Mouse (Mus musculus) thymus, adult 2 months (tissue): ENCODE measurements around the gene Smad5. TPM values are rescaled to one million over a fixed set of nuclear protein-coding genes. Genes with fewer than 3 reads are reported as not detected.
A peak's percentile ranks its signal among the peaks of the same experiment; 100 is the strongest.

Source experiments
- DNase-seq: peaks from one replicate; pipeline ENCODE4 v3.0.0; 2021
- H3K27ac ChIP-seq: fragments of 200-500 bp; 2 replicates; pipeline ENCODE4 v1.5.1; 2012; ENCODE audit warnings: low read length, control low read depth; ENCODE audit not compliant: control insufficient read depth, insufficient read depth
- H3K27me3 ChIP-seq: fragments of 200-500 bp; 2 replicates; pipeline ENCODE4 v1.6.1; 2012; ENCODE audit warnings: mild to moderate bottlenecking, low read length, moderate library complexity, mixed read lengths; ENCODE audit not compliant: control insufficient read depth, insufficient read depth
- H3K36me3 ChIP-seq: fragments of 200-500 bp; 2 replicates; pipeline ENCODE4 v1.6.1; 2012; ENCODE audit warnings: mild to moderate bottlenecking, low read length, moderate library complexity; ENCODE audit not compliant: control insufficient read depth, insufficient read depth
- H3K4me1 ChIP-seq: fragments of 200-500 bp; replicated peaks from 2 replicates; pipeline ENCODE4 v1.6.1; 2012; ENCODE audit warnings: low read length; ENCODE audit not compliant: control insufficient read depth, insufficient read depth
- H3K4me3 ChIP-seq: fragments of 200-500 bp; 2 replicates; pipeline ENCODE4 v1.5.1; 2012; ENCODE audit warnings: mild to moderate bottlenecking, low read length, control low read depth, moderate library complexity; ENCODE audit not compliant: control insufficient read depth, insufficient read depth
- CTCF ChIP-seq: fragments of 200-500 bp; IDR thresholded peaks from 2 replicates; pipeline ENCODE4 v1.5.1; 2012; ENCODE audit warnings: mild to moderate bottlenecking, control low read depth, low read length, moderate library complexity, borderline replicate concordance; ENCODE audit not compliant: control insufficient read depth, poor library complexity, insufficient read depth; ENCODE audit errors: extremely low read depth
- POLR2A ChIP-seq: fragments of 200-500 bp; IDR thresholded peaks from 2 replicates; pipeline ENCODE4 v1.6.1; 2012; ENCODE audit warnings: mild to moderate bottlenecking, low read length, control low read depth, moderate library complexity; ENCODE audit not compliant: control insufficient read depth, poor library complexity, insufficient read depth; ENCODE audit errors: extremely low read depth
- WGBS: fragments of 180-500 bp; shearing (Covaris S2); methylation state at CpG from one replicate; pipeline ENCODE4 v1.1.7; 2018; 5-methylcytosine and 5-hydroxymethylcytosine counted together
- polyA plus RNA-seq: library from polyadenylated mRNA; depleted of rRNA; stranded (reverse); fragments of >200 nt; gene quantifications from 2 replicates; pipeline ENCODE4 v1.2.3, GENCODE M21; 2012

Smad5 gene
- polyA plus RNA-seq, 1 experiment, result 45.6 TPM

DNA sequence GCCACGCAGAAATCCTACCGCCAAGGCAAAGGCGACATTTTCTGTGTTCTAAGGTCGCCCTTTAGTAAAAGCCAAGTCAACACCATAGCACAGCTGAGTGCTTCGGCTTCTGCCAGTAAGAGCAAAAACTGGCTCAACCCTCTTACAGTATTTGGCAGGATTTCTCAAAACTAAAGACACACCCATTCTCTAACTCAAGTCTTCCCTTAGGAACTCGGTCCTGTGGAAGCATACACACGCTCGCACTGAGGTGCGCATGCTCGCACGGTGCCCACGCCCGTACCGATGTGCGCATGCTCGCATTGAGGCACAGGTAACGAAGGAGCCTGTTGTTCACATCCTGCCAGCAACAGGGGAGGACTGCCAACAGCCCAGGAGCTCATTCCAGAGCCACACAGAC lies 20.5 kb upstream of the Smad5 start:
- no peaks in the 10 kb centered on the region for H3K36me3 ChIP-seq
- 79% methylated on average over 17 of the region's 17 CpGs for WGBS
- H3K27ac ChIP-seq, result no peak overlapping the region
- peaks cover 20% of the 10 kb centered on the region for H3K4me1 ChIP-seq
- TF ChIP-seq CTCF, result no peak
- TF ChIP-seq POLR2A, result no peak
- DNase-seq, result peak; percentile 42
- H3K4me3 ChIP-seq, result no peak overlapping the region
- no peaks in the 10 kb centered on the region for H3K27me3 ChIP-seq

- WGBS, result 93% methylated on average over 7 of the region's 7 CpGs
- peaks cover 15% of the 10 kb centered on the region for H3K4me1 ChIP-seq
- TF ChIP-seq CTCF (no peak), POLR2A (no peak)
- no peak overlapping the region for H3K4me3 ChIP-seq
- no peak overlapping the region for H3K27ac ChIP-seq
- no peaks in the 10 kb centered on the region for H3K27me3 ChIP-seq
- no peaks in the 10 kb centered on the region for H3K36me3 ChIP-seq
- DNase-seq, result no peak
Measured at GRCm38 (mm10) chr13:56683306-56683705, 19.5 kb upstream of the Smad5 start.

GRCm38 (mm10) chr13:56692011-56692410 lies 10.8 kb upstream of the Smad5 start:
- peak; percentile 39 for DNase-seq
- TF ChIP-seq POLR2A (no peak), CTCF (no peak)
- Histone ChIP-seq H3K4me3 (no peak overlapping the region), H3K27ac (no peak overlapping the region), H3K4me1 (no peaks in the 10 kb centered on the region; the same call in 1 of the 2 replicates), H3K27me3 (no peaks in the 10 kb centered on the region), H3K36me3 (no peaks in the 10 kb centered on the region)
- 29% methylated on average over 7 of the region's 7 CpGs for WGBS

DNA sequence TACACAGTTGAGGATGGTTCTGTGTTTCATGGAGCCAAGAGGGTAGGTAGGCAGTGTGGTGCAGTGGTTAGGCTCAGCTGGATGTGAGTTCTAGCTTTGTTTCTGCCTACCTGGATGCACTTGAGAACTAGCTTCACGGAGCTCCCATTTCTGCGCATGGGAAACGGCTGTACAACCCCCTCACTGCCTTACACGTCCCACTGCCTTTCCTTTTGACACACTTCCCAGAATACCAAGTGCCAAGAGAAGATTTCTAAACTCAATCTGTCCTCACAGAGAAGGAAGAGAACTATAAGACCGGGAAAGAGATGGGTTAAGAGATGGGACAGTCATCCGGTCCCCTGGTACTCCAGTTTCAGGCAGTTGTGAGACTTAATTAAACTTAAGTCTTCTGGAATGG lies 10.2 kb upstream of the Smad5 start:
- no peaks in the 10 kb centered on the region for H3K36me3 ChIP-seq
- no peak overlapping the region for H3K27ac ChIP-seq
- no peak for DNase-seq
- no peak overlapping the region for H3K4me3 ChIP-seq
- H3K27me3 ChIP-seq, result no peaks in the 10 kb centered on the region
- no peak for TF ChIP-seq CTCF
- no peaks in the 10 kb centered on the region; the same call in 1 of the 2 replicates for H3K4me1 ChIP-seq
- 89% methylated on average over 6 of the region's 6 CpGs for WGBS

DNA sequence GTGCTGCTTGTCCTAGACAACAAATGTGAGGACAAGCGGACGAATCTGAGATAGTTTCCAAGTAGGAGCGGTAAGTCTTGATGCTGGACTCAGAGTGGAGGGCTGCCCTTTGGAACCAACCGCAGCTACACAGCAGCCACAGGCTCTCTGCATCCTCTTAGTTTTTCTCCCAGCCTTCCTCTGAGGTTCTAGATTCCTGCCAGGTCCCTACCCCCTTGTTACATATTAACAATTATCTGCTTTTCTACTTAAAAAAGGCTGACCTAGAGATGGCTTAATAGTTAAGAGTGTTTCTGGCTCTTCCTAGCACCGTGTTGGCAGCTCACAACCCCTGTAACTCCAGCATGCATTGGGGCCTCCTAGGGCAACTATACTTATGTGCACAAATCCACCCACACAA lies 7.1 kb upstream of the Smad5 start:
- H3K36me3 ChIP-seq, result no peaks in the 10 kb centered on the region
- DNase-seq, result no peak
- WGBS, result 91% methylated on average over 5 of the region's 5 CpGs

GRCm38 (mm10) chr13:56696699-56697098 lies 6.1 kb upstream of the Smad5 start:
- DNase-seq, result no peak
- TF ChIP-seq POLR2A (no peak), CTCF (no peak)
- Histone ChIP-seq H3K4me1 (peaks cover 4% of the 10 kb centered on the region), H3K4me3 (no peak overlapping the region), H3K27ac (no peak overlapping the region), H3K36me3 (no peaks in the 10 kb centered on the region), H3K27me3 (no peaks in the 10 kb centered on the region)
- WGBS, result 89% methylated on average over 5 of the region's 5 CpGs

More for the DNA sequence above, 7.1 kb upstream of the Smad5 start:
- H3K4me3 ChIP-seq, result no peak overlapping the region
- no peaks in the 10 kb centered on the region for H3K27me3 ChIP-seq
- TF ChIP-seq CTCF, result no peak
- no peak for TF ChIP-seq POLR2A
- no peak overlapping the region for H3K27ac ChIP-seq
- peaks cover 4% of the 10 kb centered on the region for H3K4me1 ChIP-seq

GRCm38 (mm10) chr13:56697171-56697570 lies 5.6 kb upstream of the Smad5 start:
- no peak for DNase-seq
- WGBS, result 98% methylated on average over 2 of the region's 2 CpGs
- H3K36me3 ChIP-seq, result no peaks in the 10 kb centered on the region
- H3K27ac ChIP-seq, result no peak overlapping the region
- TF ChIP-seq CTCF (no peak), POLR2A (no peak)
- no peak overlapping the region for H3K4me3 ChIP-seq
- H3K4me1 ChIP-seq, result peaks cover 4% of the 10 kb centered on the region
- H3K27me3 ChIP-seq, result no peaks in the 10 kb centered on the region
